Mouse (Mus musculus) gastrocnemius, postnatal 14 days (tissue): ENCODE measurements around the gene Atad1. TPM values are rescaled to one million over a fixed set of nuclear protein-coding genes. Genes with fewer than 3 reads are reported as not detected.

Experiments used
- DNase-seq: peaks from one replicate; pipeline ENCODE4 v3.0.0; 2021; ENCODE audit warnings: mixed read lengths
- intact Hi-C: fragments of 180-260 bp; cut with DNase I; formaldehyde crosslinking; loops from one replicate; pipeline ENCODE4 v1.15.1; 2025; ENCODE audit warnings: low total_unique reads
- total RNA-seq, 2 experiments: library from RNA; stranded (reverse); gene quantifications; 2 replicates each; pipeline ENCODE4 v1.2.3; 2021

The Atad1 gene
- total RNA-seq, 2 experiments from 2014 or later = 40.8 to 48.6 TPM

DNA sequence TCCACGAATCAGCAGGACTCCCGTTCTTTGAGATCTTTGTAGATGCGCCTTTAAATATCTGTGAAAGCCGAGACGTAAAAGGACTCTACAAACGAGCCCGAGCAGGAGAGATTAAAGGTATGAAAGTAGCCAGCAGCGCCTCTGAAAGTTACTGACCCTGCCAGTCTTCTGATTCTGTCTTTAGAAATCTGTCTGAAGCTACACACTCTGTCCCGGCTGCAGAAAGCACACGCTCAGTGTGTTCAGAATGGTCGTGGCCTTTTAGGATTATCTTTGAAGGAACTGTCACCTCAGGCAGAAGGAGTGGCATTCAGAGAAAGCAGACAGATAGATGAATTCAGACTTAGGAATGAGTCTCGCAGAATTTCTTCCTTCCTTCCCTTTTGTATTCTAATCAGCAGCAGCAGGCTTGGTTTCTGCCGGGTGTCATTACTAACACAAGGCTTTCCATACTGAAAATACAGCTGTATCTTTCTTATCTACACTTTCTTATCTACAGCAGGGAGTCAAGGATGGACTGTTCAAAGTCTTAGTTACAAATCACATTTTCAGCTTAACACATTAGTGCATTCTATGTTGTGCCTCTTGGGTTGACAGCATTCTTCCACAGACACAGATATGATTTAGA lies 101.2 kb downstream of the Atad1 start:
- no peak for DNase-seq
- intact Hi-C loops = no loop called here

DNA sequence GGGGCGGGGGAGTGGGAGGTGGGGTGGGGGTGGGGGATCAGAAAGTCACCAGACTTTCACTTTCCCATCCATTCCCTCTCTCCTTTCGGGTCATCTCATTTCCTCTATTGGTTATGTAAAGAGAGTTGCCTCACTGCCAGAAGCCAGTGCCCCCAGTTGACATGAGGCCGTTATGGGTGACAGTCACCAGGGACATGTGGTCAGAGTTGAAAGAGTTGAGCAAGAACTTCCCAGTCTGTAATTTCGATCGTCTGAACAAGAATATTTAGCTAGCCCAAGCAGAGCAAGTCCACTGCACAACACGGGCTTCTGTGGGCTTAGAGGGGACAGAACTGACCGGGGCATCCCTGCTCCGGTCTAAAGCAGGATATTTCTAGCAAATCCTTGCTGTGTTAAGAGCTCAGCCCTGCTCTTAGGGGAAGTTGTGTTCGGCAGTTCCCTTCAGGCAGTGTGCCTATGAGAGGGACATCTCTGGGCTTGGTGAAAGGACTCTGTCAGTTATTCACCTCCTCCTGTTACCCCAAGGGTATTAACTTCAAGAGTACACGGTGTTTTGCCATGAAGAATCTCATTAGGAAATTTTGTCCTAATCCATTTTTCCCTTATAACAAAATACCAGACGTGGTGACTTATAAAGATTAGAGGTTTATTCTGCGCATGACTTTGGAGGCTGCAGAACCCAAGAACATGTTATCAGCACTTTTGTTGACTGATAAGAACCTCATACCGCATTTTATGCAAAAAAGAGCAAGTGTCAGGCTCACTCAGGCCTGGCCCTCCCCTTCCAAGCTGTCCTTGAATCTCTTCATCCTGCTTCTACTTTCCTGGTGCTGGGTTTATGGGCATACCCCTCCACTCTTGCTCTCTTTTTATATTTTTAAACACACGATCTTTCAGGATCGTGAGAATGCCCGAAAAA lies 102.0 kb downstream of the Atad1 start:
- DNase-seq = no peak
- intact Hi-C loops = no loop called here

DNA sequence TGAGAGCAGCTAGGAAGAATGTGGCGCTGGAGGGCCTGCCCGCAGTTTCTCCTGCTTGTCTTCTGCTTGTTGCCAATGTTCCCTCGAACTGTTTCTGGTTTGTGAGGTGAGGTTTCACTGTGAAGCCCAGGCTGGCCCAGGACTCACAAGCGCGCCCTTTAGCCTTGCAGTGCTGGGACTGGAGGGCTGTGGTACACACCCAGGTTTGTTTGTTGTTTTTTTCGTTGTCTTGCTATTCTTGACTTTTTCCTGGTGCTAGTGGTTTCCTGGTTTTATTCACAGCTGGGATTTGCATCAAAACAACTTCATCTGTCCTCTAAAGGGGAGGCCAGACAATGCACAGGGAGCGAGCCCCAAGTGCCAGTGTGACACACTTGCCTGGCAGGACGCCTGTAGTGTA lies 104.7 kb downstream of the Atad1 start:
- DNase-seq = no peak
- intact Hi-C loops = no loop called here

DNA sequence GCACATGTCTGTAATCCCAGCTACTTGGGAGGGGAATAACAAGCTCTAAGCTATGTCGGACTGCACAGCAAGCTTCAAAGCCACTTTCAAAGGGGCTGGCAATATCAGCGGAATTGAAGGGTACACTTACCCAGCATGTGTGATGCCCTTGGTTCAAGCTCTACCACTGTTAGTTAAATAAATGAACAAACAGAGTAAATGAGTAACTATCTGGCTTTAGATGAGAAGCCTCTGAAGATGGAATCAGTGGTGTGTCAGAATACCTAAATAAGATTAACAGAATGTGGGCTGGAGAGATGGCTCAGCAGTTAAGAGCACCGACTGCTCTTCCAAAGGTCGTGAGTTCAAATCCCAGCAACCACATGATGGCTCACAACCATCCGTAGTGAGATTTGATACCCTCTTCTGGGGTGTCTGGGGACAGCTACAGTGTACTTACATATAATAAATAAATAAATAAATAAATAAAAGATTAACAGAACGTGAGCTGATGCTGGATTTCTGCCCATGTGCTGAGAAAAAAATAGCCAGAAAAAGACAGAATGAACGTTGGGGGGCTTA lies 110.9 kb downstream of the Atad1 start:
- intact Hi-C loops = no loop called here
- DNase-seq = no peak

DNA sequence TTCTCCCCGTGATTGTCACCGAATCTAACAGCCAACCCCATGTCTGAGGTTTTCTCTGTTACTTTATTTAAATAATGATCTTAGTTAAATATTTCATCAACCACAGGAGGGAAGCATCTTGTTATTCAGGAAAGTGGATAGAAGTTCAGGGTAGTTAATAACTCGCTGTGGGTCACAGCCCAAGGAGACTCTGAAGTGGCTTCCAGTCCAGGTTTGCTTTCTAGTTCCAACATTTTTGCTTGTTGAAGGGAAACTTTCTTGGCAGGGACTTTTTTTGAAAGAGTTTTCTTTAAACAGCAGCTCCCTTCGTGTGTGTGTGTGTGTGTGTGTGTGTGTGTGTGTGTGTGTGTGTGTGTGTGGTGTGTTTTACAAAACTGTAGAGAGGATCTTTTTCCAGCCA lies 112.0 kb downstream of the Atad1 start:
- intact Hi-C loops = no loop called here
- no peak for DNase-seq

DNA sequence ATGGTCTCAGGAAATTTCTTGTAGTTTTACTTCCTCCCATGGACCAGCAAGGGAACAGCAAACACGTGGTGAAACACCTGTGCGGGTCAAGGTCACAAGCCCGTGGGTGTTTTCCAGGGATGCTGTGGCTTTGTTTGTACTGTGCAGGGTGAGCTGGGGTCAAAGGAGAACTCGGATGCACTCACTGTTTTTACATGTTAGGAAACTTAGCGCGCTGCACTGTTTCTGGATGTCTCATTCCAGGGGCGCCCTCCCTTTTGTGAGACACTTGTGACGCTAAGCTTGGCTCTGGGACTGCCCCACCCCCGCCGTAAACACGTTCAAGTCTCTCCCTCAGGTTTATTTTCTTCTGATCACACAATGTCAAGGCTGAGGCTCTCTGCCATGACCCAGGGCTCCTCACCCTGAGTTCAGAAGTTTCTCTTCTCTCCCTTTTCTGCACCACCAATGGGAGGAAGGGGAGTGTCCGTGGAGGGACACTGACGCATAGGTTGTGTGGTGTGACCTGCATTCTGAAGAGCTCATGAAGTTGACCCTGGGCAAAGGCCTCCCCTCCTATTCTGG lies 112.7 kb downstream of the Atad1 start:
- DNase-seq = no peak
- intact Hi-C loops = no loop called here

DNA sequence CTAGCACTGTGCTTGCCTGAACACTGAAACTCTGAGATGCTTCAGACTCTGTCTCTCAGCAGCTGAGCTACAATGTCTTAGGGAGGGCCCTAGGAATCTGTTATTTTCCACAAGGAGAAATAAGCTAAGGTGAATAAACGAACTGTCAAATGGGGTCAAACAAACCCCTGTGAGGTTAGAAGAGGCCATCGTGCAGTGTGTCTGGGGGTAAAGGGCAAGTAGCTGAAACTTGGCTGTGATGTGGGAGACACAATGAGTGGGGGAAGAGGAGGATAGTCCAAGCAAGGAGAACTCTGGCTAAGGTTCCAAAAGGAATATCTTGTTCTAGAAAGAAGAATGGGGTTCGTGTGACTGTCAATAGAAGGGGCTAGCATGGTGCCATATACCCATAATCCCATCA lies 117.4 kb downstream of the Atad1 start:
- intact Hi-C loops = no loop called here
- DNase-seq = no peak

Other genes starting within 250 kb of the Atad1 start
- gene Papss2, start 144.0 kb downstream of the Atad1 start, total RNA-seq = 10 to 100 TPM; 11.3 to 13.8 TPM
- gene Pten, start 17.7 kb upstream of the Atad1 start, total RNA-seq = 10 to 100 TPM; 34.9 to 39.9 TPM